Mouse (Mus musculus) splenic B cell, adult 2 months (primary cell): ENCODE measurements around the gene Socs2.

Experiments
- DNase-seq: peaks from one replicate; pipeline ENCODE4 v3.0.0-alpha.2; 2011; ENCODE audit warnings: low read depth, low spot score
- H3K27me3 ChIP-seq: 2 replicates; pipeline ENCODE4 v1.6.1; 2012; ENCODE audit warnings: mild to moderate bottlenecking, low read length, moderate library complexity, mixed read lengths; ENCODE audit not compliant: control insufficient read depth, poor library complexity, insufficient read depth, severe bottlenecking
- H3K36me3 ChIP-seq: 2 replicates; pipeline ENCODE4 v1.6.1; 2012; ENCODE audit warnings: mild to moderate bottlenecking, low read length, moderate library complexity, mixed read lengths; ENCODE audit not compliant: control insufficient read depth, poor library complexity, insufficient read depth, severe bottlenecking

Socs2 gene

GRCm38 (mm10) chr10:95357721-95358120 is 59.3 kb downstream of the Socs2 start:
- peak; percentile 48 for DNase-seq

GRCm38 (mm10) chr10:95356711-95357110 is 60.3 kb downstream of the Socs2 start:
- Histone ChIP-seq H3K27me3 (no peaks in the 10 kb centered on the region), H3K36me3 (no peaks in the 10 kb centered on the region)
- no peak for DNase-seq

More at GRCm38 (mm10) chr10:95357721-95358120, 59.3 kb downstream of the Socs2 start:
- Histone ChIP-seq H3K27me3 (no peaks in the 10 kb centered on the region), H3K36me3 (no peaks in the 10 kb centered on the region)

GRCm38 (mm10) chr10:95355678-95356268 is 61.2 kb downstream of the Socs2 start:
- no peak for DNase-seq
- H3K36me3 ChIP-seq: no peaks in the 10 kb centered on the region
- H3K27me3 ChIP-seq: no peaks in the 10 kb centered on the region

GRCm38 (mm10) chr10:95354673-95355072 is 62.3 kb downstream of the Socs2 start:
- no peaks in the 10 kb centered on the region for H3K36me3 ChIP-seq
- no peaks in the 10 kb centered on the region for H3K27me3 ChIP-seq
- no peak for DNase-seq

- no peaks in the 10 kb centered on the region for H3K36me3 ChIP-seq
- H3K27me3 ChIP-seq: no peaks in the 10 kb centered on the region
- DNase-seq: no peak
These were observed 62.9 kb downstream of the Socs2 start for GRCm38 (mm10) chr10:95354047-95354446.

- no peak for DNase-seq
- Histone ChIP-seq H3K27me3 (no peaks in the 10 kb centered on the region), H3K36me3 (no peaks in the 10 kb centered on the region)
These were observed 68.5 kb downstream of the Socs2 start for GRCm38 (mm10) chr10:95348457-95348856.

- no peak for DNase-seq
- Histone ChIP-seq H3K27me3 (no peaks in the 10 kb centered on the region), H3K36me3 (no peaks in the 10 kb centered on the region)
These were observed 69.2 kb downstream of the Socs2 start for GRCm38 (mm10) chr10:95347776-95348175.

- Histone ChIP-seq H3K27me3 (no peaks in the 10 kb centered on the region), H3K36me3 (no peaks in the 10 kb centered on the region)
- no peak for DNase-seq
These were observed 74.0 kb downstream of the Socs2 start for GRCm38 (mm10) chr10:95342833-95343590.

- no peaks in the 10 kb centered on the region for H3K36me3 ChIP-seq
- no peak for DNase-seq
- H3K27me3 ChIP-seq: no peaks in the 10 kb centered on the region
These were observed 76.3 kb downstream of the Socs2 start for GRCm38 (mm10) chr10:95340676-95341075.

GRCm38 (mm10) chr10:95337589-95337988 is 79.4 kb downstream of the Socs2 start:
- no peak for DNase-seq
- Histone ChIP-seq H3K36me3 (no peaks in the 10 kb centered on the region), H3K27me3 (no peaks in the 10 kb centered on the region)

GRCm38 (mm10) chr10:95336781-95337544 is 80.0 kb downstream of the Socs2 start:
- Histone ChIP-seq H3K27me3 (no peaks in the 10 kb centered on the region), H3K36me3 (no peaks in the 10 kb centered on the region)
- no peak for DNase-seq
